In the genomic region with DNA sequence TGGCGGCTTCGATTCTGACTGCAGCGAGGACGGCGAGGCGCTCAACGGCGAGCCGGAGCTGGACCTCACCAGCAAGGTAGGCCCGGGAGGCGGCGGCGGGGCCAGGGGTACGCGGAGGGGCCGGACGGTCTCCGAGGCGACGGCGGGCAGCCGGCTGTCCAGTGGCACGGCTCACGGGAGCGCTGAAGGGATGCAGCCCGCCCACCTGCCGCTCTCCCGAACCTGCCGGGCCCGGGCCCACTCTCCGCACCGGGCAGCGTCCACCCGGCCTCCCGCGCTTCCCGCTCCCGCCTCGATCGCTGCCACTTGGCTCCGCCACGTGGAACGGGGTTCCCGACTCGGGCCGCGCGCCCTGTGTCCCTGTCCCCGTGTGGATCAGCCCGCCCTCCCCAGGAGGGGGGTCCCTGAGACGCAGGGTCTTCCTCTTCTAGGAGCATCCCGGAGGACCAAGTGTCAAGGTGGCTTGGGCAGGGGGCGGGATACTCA, we compare ENCODE assay signal across 8 mouse cellular contexts. TPM values are rescaled to one million over a fixed set of nuclear protein-coding genes. Genes with fewer than 3 reads are reported as not detected.
DNase-seq lines count a peak whose midpoint lies in the region; ATAC-seq and TF ChIP-seq lines count a peak whose summit lies in the region.

No protein-coding gene starts in this region.

- peak overlapping the region; percentile 85 for H3K27ac ChIP-seq in intestine, embryonic 16.5 days (ENCODE audit: low read length)
- peak overlapping the region; percentile 82 for H3K27ac ChIP-seq in midbrain, embryonic 11.5 days (ENCODE audit: low read depth, low read length)

- peak overlapping the region; percentile 73 for H3K4me3 ChIP-seq in lung, adult 2 months (replicated peaks; ENCODE audit: extremely low read depth, low read depth, low read length)
- H3K4me3 ChIP-seq in intestine, embryonic 16.5 days (ENCODE audit: low read length) = peak overlapping the region; percentile 94
- H3K4me3 ChIP-seq in midbrain, embryonic 11.5 days (ENCODE audit: low read depth, low read length) = peak overlapping the region; percentile 95

- no peaks in the 10 kb centered on the region for H3K27me3 ChIP-seq in intestine, embryonic 16.5 days (replicated peaks; ENCODE audit: control insufficient read depth, insufficient read depth, low read length)
- H3K27me3 ChIP-seq in midbrain, embryonic 11.5 days (ENCODE audit: control insufficient read depth, insufficient read depth, low read length) = no peaks in the 10 kb centered on the region

- peak; percentile 66 for DNase-seq in lung, adult 2 months
- DNase-seq in lung, postnatal 14 days = no peak
- DNase-seq in cerebellum, adult 18-20 months = peak; percentile 60 to 71
- DNase-seq in gastrocnemius, adult 18-20 months (ENCODE audit: low spot score) = peak; percentile 28
- DNase-seq in midbrain, embryonic 11.5 days (ENCODE audit: low spot score, missing footprints) = no peak
- peak; percentile 31 for DNase-seq in urinary bladder, postnatal 14 days (ENCODE audit: low spot score)
- no peak for DNase-seq in MN1 (ENCODE audit: low spot score)

- no peaks in the 10 kb centered on the region for H3K36me3 ChIP-seq in intestine, embryonic 16.5 days (ENCODE audit: control insufficient read depth, insufficient read depth, low read length)
- H3K36me3 ChIP-seq in midbrain, embryonic 11.5 days (ENCODE audit: control insufficient read depth, insufficient read depth, low read length) = peaks cover under 1% of the 10 kb centered on the region; the same call in 1 of the 2 replicates

- H3K4me1 ChIP-seq in lung, adult 2 months (ENCODE audit: control insufficient read depth, insufficient read depth, low read length) = peaks cover 23% of the 10 kb centered on the region
- peaks cover 21% of the 10 kb centered on the region for H3K4me1 ChIP-seq in intestine, embryonic 16.5 days (ENCODE audit: control insufficient read depth, insufficient read depth, low read length)
- H3K4me1 ChIP-seq in midbrain, embryonic 11.5 days (ENCODE audit: control insufficient read depth, insufficient read depth, low read length) = peaks cover 29% of the 10 kb centered on the region

- TF ChIP-seq POLR2A in lung, adult 2 months (IDR thresholded peaks at IDR 0.05; ENCODE audit: borderline replicate concordance, extremely low read depth, low read depth, low read length) = no peak

- ATAC-seq in intestine, embryonic 16.5 days = peak; percentile 10
- peak; percentile 54 for ATAC-seq in midbrain, embryonic 11.5 days (ENCODE audit: low FRiP score)

- TF ChIP-seq CTCF in lung, adult 2 months (IDR thresholded peaks at IDR 0.05; ENCODE audit: insufficient read depth, low read length) = no peak

- H3K4me2 ChIP-seq in intestine, embryonic 16.5 days (ENCODE audit: low read depth, low read length) = peak overlapping the region; percentile 96
- H3K4me2 ChIP-seq in midbrain, embryonic 11.5 days = peak overlapping the region; percentile 99

- under 1% methylated on average over 53 of the region's 53 CpGs for WGBS in lung, adult 2 months
- under 1% methylated on average over 42 of the region's 53 CpGs for WGBS in intestine, embryonic 16.5 days
- under 1% methylated on average over 50 of the region's 53 CpGs for WGBS in midbrain, embryonic 11.5 days

- no peaks in the 10 kb centered on the region for H3K9me3 ChIP-seq in intestine, embryonic 16.5 days (ENCODE audit: control insufficient read depth, low read length)
- no peaks in the 10 kb centered on the region for H3K9me3 ChIP-seq in midbrain, embryonic 11.5 days (ENCODE audit: control insufficient read depth, low read length)

- peak overlapping the region; percentile 90 for H3K9ac ChIP-seq in intestine, embryonic 16.5 days (ENCODE audit: low read depth, low read length)
- H3K9ac ChIP-seq in midbrain, embryonic 11.5 days (ENCODE audit: low read length) = peak overlapping the region; percentile 91

RNA-seq across cellular contexts. Expression of a gene that starts 0.4 kb away (rescaled TPM):
- 33.4 and 37.3 TPM in 2 replicates for polyA plus RNA-seq in lung, adult 2 months (2012; rRNA removed)
- 10 to 100 TPM; 25.2 to 28.1 TPM for total RNA-seq in gastrocnemius, adult 18-20 months (2021)
- 24.5 and 25.3 TPM in 2 replicates for polyA plus RNA-seq in intestine, embryonic 16.5 days (2015; fragmentation: Nextera tagmentation; extraction: Ambion mirVana)
- polyA plus RNA-seq in midbrain, embryonic 11.5 days (2014; fragmentation: Nextera tagmentation; extraction: Ambion mirVana) = 31.9 and 37.5 TPM in 2 replicates

RNA-seq across cellular contexts. Expression of a gene that starts 3.3 kb away (rescaled TPM):
- 16.3 and 22.2 TPM in 2 replicates for polyA plus RNA-seq in lung, adult 2 months (2012; rRNA removed)
- 10 to 100 TPM; 13.9 to 17.6 TPM for total RNA-seq in gastrocnemius, adult 18-20 months (2021)
- polyA plus RNA-seq in intestine, embryonic 16.5 days (2015; fragmentation: Nextera tagmentation; extraction: Ambion mirVana) = 14.1 and 17.0 TPM in 2 replicates
- polyA plus RNA-seq in midbrain, embryonic 11.5 days (2014; fragmentation: Nextera tagmentation; extraction: Ambion mirVana) = 12.9 and 14.0 TPM in 2 replicates

RNA-seq across cellular contexts. Expression of a gene that starts 20.4 kb away (rescaled TPM):
- 21.3 and 31.9 TPM in 2 replicates for polyA plus RNA-seq in lung, adult 2 months (2012; rRNA removed)
- 10 to 100 TPM; 57.0 to 60.2 TPM for total RNA-seq in gastrocnemius, adult 18-20 months (2021)
- polyA plus RNA-seq in intestine, embryonic 16.5 days (2015; fragmentation: Nextera tagmentation; extraction: Ambion mirVana) = 248 and 288 TPM in 2 replicates
- 327 and 349 TPM in 2 replicates for polyA plus RNA-seq in midbrain, embryonic 11.5 days (2014; fragmentation: Nextera tagmentation; extraction: Ambion mirVana)

RNA-seq across cellular contexts. Expression of a gene that starts 32.1 kb away (rescaled TPM):
- 10.2 and 18.2 TPM in 2 replicates for polyA plus RNA-seq in lung, adult 2 months (2012; rRNA removed)
- 10 to 100 TPM; 13.4 to 15.2 TPM for total RNA-seq in gastrocnemius, adult 18-20 months (2021)
- polyA plus RNA-seq in intestine, embryonic 16.5 days (2015; fragmentation: Nextera tagmentation; extraction: Ambion mirVana) = 37.1 and 37.2 TPM in 2 replicates
- polyA plus RNA-seq in midbrain, embryonic 11.5 days (2014; fragmentation: Nextera tagmentation; extraction: Ambion mirVana) = 85.1 and 87.4 TPM in 2 replicates

RNA-seq across cellular contexts. Expression of a gene that starts 32.3 kb away (rescaled TPM):
- 2.1 and 4.2 TPM in 2 replicates for polyA plus RNA-seq in lung, adult 2 months (2012; rRNA removed)
- under 1 TPM; 0.46 to 0.69 TPM for total RNA-seq in gastrocnemius, adult 18-20 months (2021)
- polyA plus RNA-seq in intestine, embryonic 16.5 days (2015; fragmentation: Nextera tagmentation; extraction: Ambion mirVana) = 0.60 and 0.72 TPM in 2 replicates
- 2.2 and 3.7 TPM in 2 replicates for polyA plus RNA-seq in midbrain, embryonic 11.5 days (2014; fragmentation: Nextera tagmentation; extraction: Ambion mirVana)

Comparison
In these comparisons a context has a peak if more than half of its experiments do, and no peak if none do; other contexts are left out.
1. DNase-seq: peak in lung, adult 2 months (single experiment), cerebellum, adult 18-20 months (2 of 2), gastrocnemius, adult 18-20 months (single experiment) and urinary bladder, postnatal 14 days (single experiment); none in lung, postnatal 14 days (single experiment), midbrain, embryonic 11.5 days (single experiment) and MN1 (single experiment).
2. Peak in every context shown above with its lines, with median percentiles within 50 percentile points of each other: H3K4me3 ChIP-seq.